In the genomic region with DNA sequence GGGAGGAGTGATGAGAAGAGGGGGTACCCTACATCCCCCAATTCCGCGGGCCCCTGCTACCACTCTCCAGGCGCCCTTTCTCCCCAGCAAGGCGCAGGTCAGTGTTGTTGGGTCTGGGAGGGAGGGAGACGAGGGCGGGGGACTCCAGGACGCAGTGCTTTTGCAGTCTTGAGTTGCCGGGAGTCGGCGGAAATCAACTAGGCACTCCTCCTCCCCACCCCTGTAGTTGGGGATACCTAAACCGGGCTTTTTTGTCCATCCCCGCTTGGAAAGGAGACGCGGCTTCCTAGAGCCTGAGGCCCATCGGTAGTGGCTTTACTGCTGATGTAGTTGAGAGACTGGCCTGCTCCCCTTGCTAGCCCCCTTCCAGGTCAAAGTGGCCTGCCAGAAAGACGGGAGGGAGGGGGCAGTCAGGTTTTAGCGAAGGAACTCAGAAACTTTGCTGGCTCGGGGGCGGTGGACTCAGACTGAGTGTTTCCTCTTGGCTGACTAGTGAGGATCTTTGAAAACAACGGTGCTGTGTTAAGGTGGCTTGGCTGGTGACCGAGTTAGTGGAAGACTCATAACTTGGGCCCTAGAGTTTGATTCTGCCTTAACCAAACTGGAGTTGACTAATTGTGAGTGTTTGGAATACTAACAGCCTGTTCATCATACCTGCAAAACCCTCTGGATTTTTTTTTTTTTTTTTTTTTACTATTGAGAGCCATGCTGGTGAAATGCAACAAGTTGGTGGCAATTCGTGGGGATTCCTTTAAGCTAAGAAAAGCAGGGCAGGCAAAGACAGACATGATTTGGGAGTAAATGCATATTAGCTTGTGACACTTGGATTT, we compare ENCODE assay signal across 8 mouse cellular contexts. TPM values are rescaled to one million over a fixed set of nuclear protein-coding genes. Genes with fewer than 3 reads are reported as not detected.
DNase-seq lines count a peak whose midpoint lies in the region; ATAC-seq and TF ChIP-seq lines count a peak whose summit lies in the region.

No protein-coding gene starts in this region.

- H3K36me3 ChIP-seq in ES-E14 (ENCODE audit: control insufficient read depth, insufficient read depth, low read length, poor library complexity, severe bottlenecking) = peaks cover 17% of the 10 kb centered on the region; the same call in 1 of the 2 replicates
- H3K36me3 ChIP-seq in liver, embryonic 15.5 days (replicated peaks) = no peaks in the 10 kb centered on the region

- H3K9me3 ChIP-seq in ES-E14 (ENCODE audit: control insufficient read depth, insufficient read depth, low read depth, low read length) = no peaks in the 10 kb centered on the region
- no peaks in the 10 kb centered on the region for H3K9me3 ChIP-seq in liver, embryonic 15.5 days (replicated peaks)

- in situ Hi-C loops in ES-E14 (cut with MboI; ENCODE audit: low sequenced_read_pairs in 2 of 2, unreplicated experiment in 2 of 2) = no loop called here

- peak overlapping the region; percentile 93 for H3K9ac ChIP-seq in ES-E14 (ENCODE audit: insufficient read depth, low read depth, low read length, poor library complexity, severe bottlenecking)
- H3K9ac ChIP-seq in liver, embryonic 15.5 days = peak overlapping the region; percentile 66

- WGBS in liver, embryonic 15.5 days (ENCODE audit: insufficient replicate concordance) = 2% methylated on average over 22 of the region's 22 CpGs

- H3K27ac ChIP-seq in layer of hippocampus, adult 2 months = peak overlapping the region; percentile 96
- peak overlapping the region; percentile 41; the same call in 1 of the 2 replicates for H3K27ac ChIP-seq in ES-E14 (ENCODE audit: insufficient read depth, low read depth, low read length, poor library complexity, severe bottlenecking)
- H3K27ac ChIP-seq in liver, embryonic 15.5 days (replicated peaks) = no peak overlapping the region

- H3K4me3 ChIP-seq in layer of hippocampus, adult 2 months = peak overlapping the region; percentile 83
- peak overlapping the region; percentile 91 to 94 for H3K4me3 ChIP-seq in ES-E14 (ENCODE audit: insufficient read depth in 1 of 2, low read depth in 1 of 2, low read length in 2 of 2, poor library complexity in 1 of 2, severe bottlenecking in 1 of 2)
- H3K4me3 ChIP-seq in liver, embryonic 15.5 days (replicated peaks) = peak overlapping the region; percentile 72

- peak; percentile 2 to 5; a peak in 1 of 4 replicates for ATAC-seq in hematopoietic stem cell, adult 5-6 weeks (replicated peaks in 1 of 2; ENCODE audit: insufficient read depth in 1 of 2, low FRiP score in 2 of 2, low TSS enrichment in 1 of 2, low read depth in 1 of 2, poor library complexity in 2 of 2, severe bottlenecking in 2 of 2)
- ATAC-seq in liver, embryonic 15.5 days (ENCODE audit: insufficient read depth) = peak; percentile 46

- H3K4me2 ChIP-seq in liver, embryonic 15.5 days = peak overlapping the region; percentile 95

- H3K27me3 ChIP-seq in liver, embryonic 15.5 days = peaks cover 10% of the 10 kb centered on the region; the same call in 1 of the 2 replicates

- DNase-seq in layer of hippocampus, adult 2 months (ENCODE audit: low spot score in 2 of 2) = peak in 1 of 2 experiments; percentile 39
- DNase-seq in layer of hippocampus, adult 9-10 months (ENCODE audit: low spot score) = no peak
- DNase-seq in ES-E14 (ENCODE audit: low read depth, low spot score) = peak; percentile 45
- peak; percentile 29 for DNase-seq in c-Kit-positive CD71-positive TER-119-positive erythroid progenitor cells, embryonic 14.5 days (ENCODE audit: low spot score)
- peak; percentile 34 for DNase-seq in skeletal muscle tissue, adult 2 months (ENCODE audit: low read depth, low spot score)
- no peak for DNase-seq in cerebellum, adult 11 months

- peaks cover 4 to 8% of the 10 kb centered on the region in 2 experiments; a peak in 3 of 4 replicates for H3K4me1 ChIP-seq in ES-E14 (ENCODE audit: control insufficient read depth in 2 of 2, insufficient read depth in 2 of 2, low read length in 2 of 2, poor library complexity in 1 of 2)
- peaks cover 27% of the 10 kb centered on the region for H3K4me1 ChIP-seq in liver, embryonic 15.5 days (replicated peaks)

- TF ChIP-seq CTCF in layer of hippocampus, adult 2 months (conservative IDR thresholded peaks at IDR 0.05) = no peak

TF ChIP-seq in ES-E14, 5 proteins besides CTCF, POLR2A, EP300 and RAD21:
- TF ChIP-seq CHD2 (IDR thresholded peaks at IDR 0.05; ENCODE audit: low read depth, low read length) = no peak
- no peak for TF ChIP-seq MAFK (IDR thresholded peaks at IDR 0.05; ENCODE audit: insufficient read depth, low read depth, low read length)
- TF ChIP-seq ZC3H11A (IDR thresholded peaks at IDR 0.05; ENCODE audit: borderline replicate concordance, low read depth, low read length) = no peak
- TF ChIP-seq ZNF384 (IDR thresholded peaks at IDR 0.05; ENCODE audit: low read depth, low read length) = no peak
- TF ChIP-seq HCFC1 (IDR thresholded peaks at IDR 0.05; ENCODE audit: borderline replicate concordance, insufficient read depth, low read length) = no peak

RNA-seq across cellular contexts. Expression of gene Slc41a1, which starts 1.2 kb away (rescaled TPM):
- total RNA-seq in layer of hippocampus, adult 2 months (2021) = 10 to 100 TPM; 62.6 to 62.9 TPM
- 17.3 and 21.8 TPM in 2 replicates for total RNA-seq in ES-E14 (2012; rRNA removed)
- total RNA-seq in hematopoietic stem cell, adult 5-6 weeks (2017) = 11.2 and 14.2 TPM in 2 replicates
- polyA plus RNA-seq in liver, embryonic 15.5 days (2015; fragmentation: Nextera tagmentation; extraction: Ambion mirVana) = 0.99 and 1.2 TPM in 2 replicates

RNA-seq across cellular contexts. Expression of gene Pm20d1, which starts 31.3 kb away (rescaled TPM):
- total RNA-seq in layer of hippocampus, adult 2 months (2021) = 1 to 10 TPM; 2.0 to 2.9 TPM
- 2.0 and 4.9 TPM in 2 replicates for total RNA-seq in ES-E14 (2012; rRNA removed)
- not detected in 2 replicates for total RNA-seq in hematopoietic stem cell, adult 5-6 weeks (2017)
- 4.5 and 6.4 TPM in 2 replicates for polyA plus RNA-seq in liver, embryonic 15.5 days (2015; fragmentation: Nextera tagmentation; extraction: Ambion mirVana)

RNA-seq across cellular contexts. Expression of gene Rab29, which starts 38.5 kb away (rescaled TPM):
- total RNA-seq in layer of hippocampus, adult 2 months (2021) = 1 to 10 TPM; 7.2 to 9.1 TPM
- total RNA-seq in ES-E14 (2012; rRNA removed) = 4.7 and 9.7 TPM in 2 replicates
- total RNA-seq in hematopoietic stem cell, adult 5-6 weeks (2017) = 16.1 and 28.8 TPM in 2 replicates
- 9.8 and 10.0 TPM in 2 replicates for polyA plus RNA-seq in liver, embryonic 15.5 days (2015; fragmentation: Nextera tagmentation; extraction: Ambion mirVana)

Comparison
In these comparisons a context has a peak if more than half of its experiments do, and no peak if none do; other contexts are left out.
1. DNase-seq: peak in ES-E14 (single experiment), c-Kit-positive CD71-positive TER-119-positive erythroid progenitor cells, embryonic 14.5 days (single experiment) and skeletal muscle tissue, adult 2 months (single experiment); none in layer of hippocampus, adult 9-10 months (single experiment) and cerebellum, adult 11 months (single experiment).
2. Peak in every context shown above with its lines, with median percentiles within 50 percentile points of each other: H3K4me3 ChIP-seq.